Mouse (Mus musculus): ENCODE data around the gene Pde3a. TPM values are rescaled to one million over a fixed set of nuclear protein-coding genes. Genes with fewer than 3 reads are reported as not detected.
A peak's percentile ranks its signal among the peaks of the same experiment; 100 is the strongest.

Gene Pde3a
- 1 to 10 TPM; 2.2 to 3.1 TPM for total RNA-seq (2021)

DNA sequence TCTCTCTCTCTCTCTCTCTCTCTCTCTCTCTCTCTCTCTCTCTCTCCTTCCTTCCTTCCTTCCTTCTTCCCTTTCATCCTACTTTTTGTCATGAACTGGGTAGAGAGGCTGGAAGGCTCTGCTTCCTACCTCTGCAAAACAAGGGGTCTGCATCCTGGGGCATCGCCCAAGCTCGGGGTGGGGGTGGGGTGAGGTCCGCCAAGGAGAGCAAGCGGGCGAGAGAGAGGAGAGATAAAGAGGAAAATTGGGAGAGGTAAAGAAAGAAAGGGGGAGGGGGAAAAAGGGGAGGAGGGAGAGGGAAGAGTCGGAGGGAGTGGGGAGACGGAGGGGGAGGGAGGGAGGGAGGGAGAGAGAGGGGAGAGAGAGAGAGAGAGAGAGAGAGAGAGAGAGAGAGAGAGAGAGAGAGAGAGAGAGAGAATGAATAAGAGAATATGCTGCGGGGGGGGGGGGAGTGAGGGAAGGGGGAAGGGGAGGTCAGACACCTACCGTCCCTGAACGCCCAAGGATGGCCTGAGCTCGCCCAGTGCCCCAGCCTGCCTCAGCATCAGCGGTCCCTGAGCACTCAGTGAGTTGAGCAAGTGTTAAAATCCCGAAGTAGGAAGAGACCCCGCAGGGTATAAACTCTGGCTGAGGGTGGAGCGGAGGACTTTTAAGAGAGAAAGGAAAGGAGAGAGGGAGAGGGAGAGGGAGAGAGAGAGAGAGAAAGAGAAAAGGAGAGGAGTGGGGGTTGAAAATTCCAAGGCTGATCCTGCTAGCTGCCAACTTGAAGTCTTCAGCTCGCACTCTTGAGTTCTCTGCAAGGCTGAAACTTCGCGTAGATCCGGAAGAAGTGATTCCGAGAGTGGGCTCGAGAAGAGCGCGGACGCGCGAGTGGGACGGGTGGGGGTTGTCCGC is at the start of gene Pde3a:
TSS of gene Pde3a (plus strand) at position 579 of the 894 bp plus-strand sequence.
- intact Hi-C loops (cut with DNase I): loop anchor here (10.0 kb wide), 1 partner anchor 324 kb away; no protein-coding TSS in a partner anchor

DNA sequence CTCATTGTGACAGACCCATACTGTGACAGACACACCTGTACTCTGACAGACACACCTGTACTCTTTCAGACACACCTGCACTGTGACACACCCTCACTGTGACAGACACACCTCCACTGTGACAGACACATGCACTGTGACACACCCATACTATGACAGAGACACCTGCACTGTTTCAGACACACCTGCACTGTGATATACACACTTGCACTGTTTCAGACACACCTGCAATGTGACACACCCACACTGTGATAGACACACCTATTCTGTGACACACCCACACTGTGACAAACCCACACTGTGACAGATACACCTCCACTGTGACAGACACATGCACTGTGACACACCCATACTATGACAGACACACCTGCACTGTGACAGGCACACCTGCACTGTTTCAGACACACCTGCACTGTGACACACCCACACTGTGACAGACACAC is 48.9 kb upstream of the Pde3a start:
- no peak for DNase-seq (ENCODE audit: extremely low spot score in 1 of 2, low spot score in 2 of 2)
- intact Hi-C loops (cut with DNase I): no loop called here

More for the DNA sequence above, at the start of gene Pde3a:
- no peak for DNase-seq (ENCODE audit: extremely low spot score in 1 of 2, low spot score in 2 of 2)

GRCm38 (mm10) chr6:141207531-141207930 is 41.5 kb upstream of the Pde3a start:
- intact Hi-C loops (cut with DNase I): no loop called here
- no peak for DNase-seq (ENCODE audit: extremely low spot score in 1 of 2, low spot score in 2 of 2)

DNA sequence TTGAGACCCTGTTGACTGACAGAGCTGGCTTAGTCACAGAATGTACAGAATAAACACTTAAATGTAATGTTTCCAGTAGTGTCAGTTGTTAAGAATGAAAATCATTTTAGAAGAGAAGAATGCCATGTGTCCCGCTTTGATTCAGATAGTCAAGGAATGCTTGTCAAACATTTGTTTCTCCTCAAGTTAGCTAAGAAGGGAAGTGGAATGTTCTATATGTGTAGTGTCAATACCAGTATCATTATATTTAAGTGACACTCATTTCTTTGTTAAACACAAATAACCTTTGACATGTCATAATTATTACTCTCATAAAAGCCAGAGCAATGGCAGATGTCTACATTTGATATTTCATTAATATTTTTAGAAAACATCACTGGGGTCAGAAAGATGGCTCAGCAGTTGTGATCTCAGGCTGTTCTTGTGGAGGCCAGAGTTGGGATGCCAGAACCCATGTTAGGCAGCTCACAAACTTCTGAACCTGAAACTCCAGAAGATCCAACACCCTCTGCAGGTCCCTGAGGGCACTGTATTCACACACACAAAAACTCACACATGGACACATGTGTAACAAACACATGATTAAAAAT is 40.7 kb upstream of the Pde3a start:
- no peak for DNase-seq (ENCODE audit: extremely low spot score in 1 of 2, low spot score in 2 of 2)
- intact Hi-C loops (cut with DNase I): no loop called here

- no peak for DNase-seq (ENCODE audit: extremely low spot score in 1 of 2, low spot score in 2 of 2)
- intact Hi-C loops (cut with DNase I): no loop called here
Observed at GRCm38 (mm10) chr6:141210021-141210420, 39.0 kb upstream of the Pde3a start.

GRCm38 (mm10) chr6:141221081-141221480 is 28.0 kb upstream of the Pde3a start:
- intact Hi-C loops (cut with DNase I): no loop called here
- DNase-seq (ENCODE audit: extremely low spot score in 1 of 2, low spot score in 2 of 2): no peak

DNA sequence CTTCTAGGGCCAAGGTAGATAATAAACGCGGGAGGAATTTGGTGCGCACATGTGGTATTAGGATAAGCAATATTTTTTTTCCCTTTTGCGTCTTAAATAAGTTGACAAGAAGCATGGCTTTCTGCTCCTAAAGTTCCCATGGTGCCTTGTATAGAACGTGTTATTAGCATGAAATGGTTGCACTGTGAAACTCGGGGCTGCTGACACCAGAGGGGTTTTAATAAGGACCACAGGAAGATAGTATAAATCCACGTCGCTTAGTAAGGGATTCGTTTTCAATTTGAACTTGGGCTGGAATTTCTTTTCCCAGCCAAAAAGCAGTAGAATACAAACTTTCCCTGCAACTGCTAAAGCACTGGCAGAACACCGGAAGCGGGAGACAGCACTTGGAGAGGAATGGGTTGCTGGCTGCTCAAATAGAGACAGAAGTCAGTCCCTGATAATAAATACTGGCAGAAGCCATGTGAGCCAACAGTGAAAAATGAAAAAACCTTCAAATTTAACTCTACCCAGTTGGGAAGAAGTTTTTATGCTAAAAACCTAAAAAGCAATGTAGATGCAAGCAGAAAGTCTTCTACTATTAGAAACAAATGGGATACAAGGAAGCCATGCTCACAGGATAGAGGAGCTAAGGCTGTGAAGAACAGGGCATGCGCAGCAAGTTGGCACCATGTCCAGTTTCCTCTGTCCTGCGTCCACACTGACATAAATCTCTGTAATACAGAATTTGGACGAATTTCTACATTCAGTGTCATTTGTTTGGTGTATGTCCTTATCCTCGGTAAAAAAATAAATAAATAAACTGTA is 22.0 kb upstream of the Pde3a start:
- DNase-seq (ENCODE audit: extremely low spot score in 1 of 2, low spot score in 2 of 2): no peak
- intact Hi-C loops (cut with DNase I): no loop called here

DNA sequence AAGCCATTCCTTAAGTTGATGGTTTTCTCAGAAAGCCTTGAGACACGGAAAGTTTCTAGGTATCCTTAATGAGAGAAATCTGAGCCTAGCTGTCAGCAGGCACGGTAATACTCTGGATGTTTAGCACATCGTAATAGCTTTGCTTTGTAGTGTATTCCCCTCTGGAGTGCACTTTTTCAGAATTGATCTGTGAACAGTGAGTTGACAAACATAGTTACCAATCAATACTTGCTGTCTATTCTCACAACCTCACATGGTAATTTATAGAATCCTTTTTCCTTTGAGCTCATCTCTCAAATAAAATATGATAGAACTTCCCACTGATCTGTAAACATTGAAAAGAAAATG is 21.4 kb upstream of the Pde3a start:
- DNase-seq (ENCODE audit: extremely low spot score in 1 of 2, low spot score in 2 of 2): no peak

GRCm38 (mm10) chr6:141232756-141233382 is 16.2 kb upstream of the Pde3a start:
- intact Hi-C loops (cut with DNase I): no loop called here
- no peak for DNase-seq (ENCODE audit: extremely low spot score in 1 of 2, low spot score in 2 of 2)

More for the DNA sequence above, 21.4 kb upstream of the Pde3a start:
- intact Hi-C loops (cut with DNase I): no loop called here

DNA sequence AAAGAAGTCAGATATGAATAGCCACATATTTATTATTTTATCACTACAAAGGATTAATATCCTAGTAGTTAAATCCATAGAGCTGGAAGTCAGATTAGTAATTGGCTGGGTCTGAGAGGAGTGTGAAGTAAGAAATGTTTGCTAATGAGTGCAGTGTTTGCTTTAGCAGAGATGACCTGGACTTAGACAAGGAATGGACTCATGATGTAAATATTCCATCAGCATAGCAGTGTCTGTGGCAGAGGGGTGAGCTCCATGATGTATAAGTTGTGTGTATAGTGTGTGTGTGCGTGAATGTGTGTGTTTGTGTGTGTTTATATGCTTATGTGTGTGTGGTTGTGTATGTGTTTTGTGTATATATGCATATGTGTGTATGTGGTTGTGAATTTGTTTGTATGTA is 7.3 kb upstream of the Pde3a start:
- no peak for DNase-seq (ENCODE audit: extremely low spot score in 1 of 2, low spot score in 2 of 2)
- intact Hi-C loops (cut with DNase I): loop anchor here (10.0 kb wide), 1 partner anchor 317 kb away; no protein-coding TSS in a partner anchor

DNA sequence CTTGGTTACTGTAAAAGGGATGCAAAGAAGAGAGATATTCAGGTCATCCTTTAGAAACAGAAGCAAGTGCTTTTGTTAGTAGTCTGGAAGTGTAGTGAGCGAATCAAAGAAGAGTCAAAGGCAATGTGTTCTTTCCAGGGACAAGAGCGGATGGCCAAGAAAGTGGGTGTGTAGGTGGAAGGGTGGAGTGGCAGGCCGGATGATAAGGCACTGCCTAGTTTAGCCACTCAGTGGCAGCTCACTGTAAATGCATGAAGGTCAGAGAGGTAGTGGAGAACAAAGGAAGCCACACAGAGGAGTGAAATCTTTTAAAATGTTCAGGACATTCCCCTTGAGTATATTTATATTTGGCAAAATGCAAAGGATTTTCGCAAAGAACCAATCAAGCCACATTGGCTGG is 4.0 kb upstream of the Pde3a start:
- DNase-seq (ENCODE audit: extremely low spot score in 1 of 2, low spot score in 2 of 2): no peak
- intact Hi-C loops (cut with DNase I): loop anchor here (10.0 kb wide), 1 partner anchor 320 kb away; no protein-coding TSS in a partner anchor

DNA sequence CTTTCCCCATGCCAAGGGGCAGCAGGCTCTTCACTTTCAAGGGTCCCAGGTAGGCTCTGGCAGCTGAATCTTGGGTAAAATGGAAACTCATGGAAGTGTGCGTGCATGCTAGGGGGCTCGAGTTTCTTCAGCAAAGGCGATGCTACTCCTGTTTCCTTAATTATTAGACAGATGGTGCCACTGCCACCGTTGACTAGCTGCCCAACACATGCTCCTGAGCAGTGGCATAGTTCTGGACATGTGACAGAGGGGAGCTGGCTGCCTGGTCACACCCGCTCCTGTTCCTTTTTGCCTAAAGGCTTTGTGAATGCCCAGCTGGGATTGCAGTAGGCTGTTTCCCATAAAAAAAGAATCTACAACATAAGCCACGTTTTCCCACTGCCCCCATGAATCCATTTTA is 2.7 kb upstream of the Pde3a start:
- intact Hi-C loops (cut with DNase I): loop anchor here (10.0 kb wide), 1 partner anchor 322 kb away; no protein-coding TSS in a partner anchor
- DNase-seq (ENCODE audit: extremely low spot score in 1 of 2, low spot score in 2 of 2): no peak

DNA sequence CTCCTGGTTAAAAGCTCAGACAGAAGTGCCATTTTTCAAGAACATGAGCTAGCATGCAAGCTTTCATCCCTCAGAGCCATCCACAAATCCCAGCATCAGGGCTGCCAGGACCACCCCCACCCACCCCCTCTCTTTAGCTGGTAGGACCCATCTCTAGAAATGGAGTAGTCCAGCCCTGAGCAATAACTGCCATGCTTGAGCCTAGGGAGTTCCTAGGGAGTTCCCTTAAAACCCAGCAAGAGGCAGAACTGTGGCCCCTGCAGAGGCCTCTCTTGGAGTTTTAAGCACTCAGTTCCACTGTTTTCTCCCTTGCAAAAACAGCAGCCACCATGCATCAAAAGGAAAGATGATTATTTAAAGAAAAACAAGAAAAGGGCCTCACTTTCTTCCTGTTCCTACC is 988 bp upstream of the Pde3a start:
- no peak for DNase-seq (ENCODE audit: extremely low spot score in 1 of 2, low spot score in 2 of 2)
- intact Hi-C loops (cut with DNase I): loop anchor here (10.0 kb wide), 1 partner anchor 323 kb away; no protein-coding TSS in a partner anchor

DNA sequence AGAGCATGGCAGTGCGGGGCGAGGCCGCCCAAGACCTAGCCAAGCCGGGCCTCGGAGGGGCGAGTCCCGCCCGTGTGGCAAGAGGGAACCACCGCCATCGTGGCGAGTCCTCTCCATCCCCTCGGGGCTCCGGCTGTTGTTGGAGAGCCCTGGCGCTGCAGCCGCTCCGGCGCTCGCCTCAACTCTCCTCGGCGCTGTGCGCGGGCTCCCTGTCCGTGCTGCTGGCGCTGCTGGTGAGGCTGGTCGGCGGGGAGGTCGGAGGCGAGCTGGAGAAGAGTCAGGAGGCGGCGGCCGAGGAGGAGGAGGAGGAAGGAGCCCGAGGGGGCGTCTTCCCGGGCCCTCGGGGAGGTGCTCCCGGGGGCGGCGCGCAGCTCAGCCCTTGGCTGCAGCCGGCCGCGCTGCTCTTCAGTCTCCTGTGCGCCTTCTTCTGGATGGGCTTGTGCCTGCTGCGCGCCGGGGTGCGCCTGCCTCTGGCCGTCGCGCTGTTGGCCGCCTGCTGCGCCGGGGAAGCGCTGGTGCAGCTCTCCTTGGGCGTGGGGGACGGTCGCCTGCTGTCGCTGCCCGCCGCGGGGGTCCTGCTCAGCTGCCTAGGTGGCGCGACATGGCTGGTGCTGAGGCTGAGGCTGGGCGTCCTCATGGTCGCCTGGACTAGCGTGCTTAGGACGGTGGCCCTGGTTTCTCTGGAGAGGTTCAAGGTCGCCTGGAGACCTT is 671 bp downstream of the Pde3a start:
- intact Hi-C loops (cut with DNase I): loop anchor here (10.0 kb wide), 1 partner anchor 325 kb away; no protein-coding TSS in a partner anchor
- peak in 1 of 2 experiments; percentile 73 for DNase-seq (ENCODE audit: extremely low spot score in 1 of 2, low spot score in 2 of 2)

DNA sequence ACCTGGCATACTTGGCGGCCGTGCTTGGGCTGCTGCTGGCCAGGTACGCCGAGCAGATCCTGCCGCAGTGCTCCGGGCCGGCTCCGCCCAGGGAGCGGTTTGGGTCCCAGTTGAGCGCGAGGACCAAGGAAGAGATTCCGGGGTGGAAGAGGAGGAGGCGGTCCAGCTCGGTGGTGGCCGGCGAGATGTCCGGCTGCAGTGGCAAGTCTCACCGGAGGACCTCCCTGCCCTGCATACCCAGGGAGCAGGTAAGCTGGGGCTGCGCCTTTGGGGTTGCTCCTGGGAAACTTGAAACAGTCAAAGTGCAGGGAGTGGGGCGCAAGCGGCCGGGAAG is 1.2 kb downstream of the Pde3a start:
- peak in 1 of 2 experiments; percentile 24 for DNase-seq (ENCODE audit: extremely low spot score in 1 of 2, low spot score in 2 of 2)
- intact Hi-C loops (cut with DNase I): no loop called here

DNA sequence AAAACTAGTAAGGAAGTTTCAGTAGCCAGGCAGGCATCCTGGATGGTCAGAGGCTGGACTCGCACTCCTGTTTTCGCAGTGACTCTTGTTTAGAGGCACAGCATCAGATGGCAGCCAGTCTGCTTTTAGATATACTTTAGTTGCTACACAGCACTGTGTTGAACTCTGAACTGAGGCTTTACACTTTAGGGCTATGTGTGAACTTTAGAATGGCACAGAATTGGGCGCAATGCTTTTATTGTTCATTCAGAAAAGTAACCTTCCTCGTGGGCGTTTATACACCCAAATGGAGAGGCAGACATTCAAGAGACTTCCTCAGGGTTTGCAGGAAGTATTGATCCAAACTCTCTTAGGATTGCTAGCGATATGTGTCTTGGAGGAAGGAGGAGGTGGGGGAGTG is 1.9 kb downstream of the Pde3a start:
- no peak for DNase-seq (ENCODE audit: extremely low spot score in 1 of 2, low spot score in 2 of 2)
- intact Hi-C loops (cut with DNase I): no loop called here

GRCm38 (mm10) chr6:141252520-141252919 is 3.5 kb downstream of the Pde3a start:
- no peak for DNase-seq (ENCODE audit: extremely low spot score in 1 of 2, low spot score in 2 of 2)
- intact Hi-C loops (cut with DNase I): no loop called here

GRCm38 (mm10) chr6:141254956-141255355 is 5.9 kb downstream of the Pde3a start:
- intact Hi-C loops (cut with DNase I): no loop called here

More at GRCm38 (mm10) chr6:141254956-141255355, 5.9 kb downstream of the Pde3a start:
- no peak for DNase-seq (ENCODE audit: extremely low spot score in 1 of 2, low spot score in 2 of 2)
